28 mouse cellular contexts compared by ENCODE assay signal in genomic region chr8:62686058-62686390, GRCm38 (mm10).
DNase-seq lines count a peak whose midpoint lies in the region; ATAC-seq and TF ChIP-seq lines count a peak whose summit lies in the region.
"Had no signal": no experiment of that assay in that cellular context is flagged by ENCODE, and none has a peak within 500 bp of the region (broad histone marks: within the 10 kb centered on the region; RNA-seq: fewer than 3 reads in every experiment).

No protein-coding gene starts in this region.

- H3K27me3 ChIP-seq in intestine, embryonic 15.5 days (replicated peaks): no peaks in the 10 kb centered on the region
- H3K27me3 ChIP-seq in intestine, postnatal 0 days (replicated peaks; ENCODE audit: control insufficient read depth, insufficient read depth, low read length): no peaks in the 10 kb centered on the region
- no peaks in the 10 kb centered on the region for H3K27me3 ChIP-seq in limb, embryonic 14.5 days (ENCODE audit: control insufficient read depth, insufficient read depth, low read length)
- H3K27me3 ChIP-seq in limb, embryonic 10.5 days (ENCODE audit: low read depth, poor library complexity, severe bottlenecking): no peaks in the 10 kb centered on the region
- H3K27me3 ChIP-seq: embryonic facial prominence, embryonic 13.5 days; heart, embryonic 12.5 days; hindbrain, embryonic 13.5 days; limb, embryonic 12.5 days; liver, embryonic 13.5 days had no signal

- H3K9me3 ChIP-seq in intestine, embryonic 15.5 days: no peaks in the 10 kb centered on the region
- H3K9me3 ChIP-seq in intestine, postnatal 0 days (ENCODE audit: control insufficient read depth): no peaks in the 10 kb centered on the region
- H3K9me3 ChIP-seq in limb, embryonic 14.5 days (ENCODE audit: control insufficient read depth, low read length): no peaks in the 10 kb centered on the region
- no peaks in the 10 kb centered on the region for H3K9me3 ChIP-seq in limb, embryonic 10.5 days (replicated peaks)
- H3K9me3 ChIP-seq: embryonic facial prominence, embryonic 13.5 days; heart, embryonic 12.5 days; hindbrain, embryonic 13.5 days; limb, embryonic 12.5 days; liver, embryonic 13.5 days; midbrain, embryonic 10.5 days had no signal

- H3K27ac ChIP-seq in intestine, embryonic 15.5 days: no peak overlapping the region
- no peak overlapping the region for H3K27ac ChIP-seq in intestine, postnatal 0 days (ENCODE audit: low read depth, low read length)
- H3K27ac ChIP-seq in limb, embryonic 14.5 days (replicated peaks; ENCODE audit: low read depth, low read length): no peak overlapping the region
- no peak overlapping the region for H3K27ac ChIP-seq in limb, embryonic 10.5 days
- H3K27ac ChIP-seq: embryonic facial prominence, embryonic 13.5 days; heart, adult 2 months; hindbrain, embryonic 13.5 days; limb, embryonic 12.5 days; liver, embryonic 13.5 days; midbrain, embryonic 10.5 days had no signal

- peak; percentile 14; the same call in 1 of the 2 replicates for ATAC-seq in intestine, embryonic 15.5 days
- ATAC-seq in intestine, postnatal 0 days: no peak
- ATAC-seq in limb, embryonic 14.5 days (ENCODE audit: low FRiP score, low read depth): no peak; the same call in 1 of the 2 replicates
- ATAC-seq: forebrain, embryonic 16.5 days; midbrain, embryonic 16.5 days had no signal

- peak; percentile 2 for DNase-seq in limb, embryonic 14.5 days (ENCODE audit: low spot score)
- no peak for DNase-seq in limb, embryonic 10.5 days (ENCODE audit: low spot score)
- DNase-seq in embryo, embryonic 11 days: peak; percentile 22
- no peak for DNase-seq in MN1 (ENCODE audit: low spot score)
- DNase-seq in adrenal gland, adult 2 months: no peak
- DNase-seq: adrenal gland, postnatal 25 days; cerebellum, adult 11-12 months; cerebellum, adult 9-11 months; heart, adult 2 months; heart, postnatal 4 days; kidney, adult 9 months; liver, embryonic 13.5 days; lung, adult 18-20 months; lung, postnatal 14 days; right cerebral cortex, adult 18-20 months; spleen, adult 18-20 months; thymus, adult 18-20 months; thymus, postnatal 25 days had no signal

- H3K4me2 ChIP-seq in intestine, embryonic 15.5 days (replicated peaks): no peak overlapping the region
- H3K4me2 ChIP-seq in intestine, postnatal 0 days (replicated peaks; ENCODE audit: low read depth): no peak overlapping the region
- H3K4me2 ChIP-seq in limb, embryonic 14.5 days (replicated peaks; ENCODE audit: low read depth, low read length, severe bottlenecking): no peak overlapping the region
- H3K4me2 ChIP-seq: embryonic facial prominence, embryonic 13.5 days; heart, embryonic 12.5 days; hindbrain, embryonic 13.5 days; limb, embryonic 12.5 days; liver, embryonic 13.5 days had no signal

- no peak for TF ChIP-seq POLR2A in limb, embryonic 14.5 days (IDR thresholded peaks at IDR 0.05; ENCODE audit: borderline replicate concordance, extremely low read depth, insufficient read depth, insufficient read length)

- H3K4me3 ChIP-seq in intestine, embryonic 15.5 days (replicated peaks): no peak overlapping the region
- H3K4me3 ChIP-seq in intestine, postnatal 0 days (ENCODE audit: low read depth, low read length): no peak overlapping the region
- no peak overlapping the region for H3K4me3 ChIP-seq in limb, embryonic 14.5 days (replicated peaks; ENCODE audit: low read length)
- H3K4me3 ChIP-seq in limb, embryonic 10.5 days: no peak overlapping the region
- H3K4me3 ChIP-seq: embryonic facial prominence, embryonic 13.5 days; erythroblast, embryonic 14.5 days; heart, adult 2 months; heart, embryonic 12.5 days; hindbrain, embryonic 13.5 days; limb, embryonic 12.5 days; liver, embryonic 13.5 days; midbrain, embryonic 10.5 days had no signal

- no peaks in the 10 kb centered on the region for H3K36me3 ChIP-seq in intestine, embryonic 15.5 days
- no peaks in the 10 kb centered on the region for H3K36me3 ChIP-seq in intestine, postnatal 0 days (ENCODE audit: control insufficient read depth, insufficient read depth)
- H3K36me3 ChIP-seq in limb, embryonic 14.5 days (ENCODE audit: control insufficient read depth, insufficient read depth, low read length): no peaks in the 10 kb centered on the region
- H3K36me3 ChIP-seq in limb, embryonic 10.5 days: no peaks in the 10 kb centered on the region
- H3K36me3 ChIP-seq: embryonic facial prominence, embryonic 13.5 days; heart, embryonic 12.5 days; hindbrain, embryonic 13.5 days; limb, embryonic 12.5 days; liver, embryonic 13.5 days; midbrain, embryonic 10.5 days had no signal

- no peaks in the 10 kb centered on the region; the same call in 1 of the 2 replicates for H3K4me1 ChIP-seq in intestine, embryonic 15.5 days (replicated peaks)
- H3K4me1 ChIP-seq in intestine, postnatal 0 days (replicated peaks; ENCODE audit: control insufficient read depth, insufficient read depth, low read length): no peaks in the 10 kb centered on the region
- H3K4me1 ChIP-seq in limb, embryonic 14.5 days (ENCODE audit: control insufficient read depth, insufficient read depth, low read length): no peaks in the 10 kb centered on the region
- no peaks in the 10 kb centered on the region for H3K4me1 ChIP-seq in limb, embryonic 10.5 days
- H3K4me1 ChIP-seq: heart, embryonic 12.5 days; hindbrain, embryonic 13.5 days; limb, embryonic 12.5 days; liver, embryonic 13.5 days; midbrain, embryonic 10.5 days had no signal

- TF ChIP-seq CTCF in intestine, postnatal 0 days (IDR thresholded peaks at IDR 0.05; ENCODE audit: low read depth): no peak

- H3K9ac ChIP-seq in intestine, embryonic 15.5 days: no peak overlapping the region
- H3K9ac ChIP-seq in intestine, postnatal 0 days (ENCODE audit: low read depth, low read length): no peak overlapping the region
- H3K9ac ChIP-seq in limb, embryonic 14.5 days (ENCODE audit: low read depth, low read length, severe bottlenecking): no peak overlapping the region
- H3K9ac ChIP-seq: embryonic facial prominence, embryonic 13.5 days; heart, embryonic 12.5 days; hindbrain, embryonic 13.5 days; limb, embryonic 12.5 days; liver, embryonic 13.5 days had no signal

Comparison
In these comparisons a context has a peak if more than half of its experiments do, and no peak if none do; other contexts are left out.
1. DNase-seq: peak in limb, embryonic 14.5 days (single experiment) and embryo, embryonic 11 days (single experiment); none in limb, embryonic 10.5 days (single experiment), MN1 (single experiment) and adrenal gland, adult 2 months (single experiment).